Mouse (Mus musculus) G1E (cell line): ENCODE data around the gene Abca5. TPM values are rescaled to one million over a fixed set of nuclear protein-coding genes. Genes with fewer than 3 reads are reported as not detected.

Experiments used
- ATAC-seq: 2 replicates; pipeline ENCODE4 v1.8.0; 2016; ENCODE audit warnings: mild to moderate bottlenecking; ENCODE audit not compliant: insufficient number of reproducible peaks, poor library complexity, low FRiP score, severe bottlenecking; ENCODE audit errors: extremely low read depth
- DNase-seq: peaks from one replicate; pipeline ENCODE4 v3.0.0; 2012; ENCODE audit warnings: low spot score
- H3K27me3 ChIP-seq: 2 replicates; pipeline ENCODE4 v1.6.1; 2012; ENCODE audit warnings: mild to moderate bottlenecking, low read length, inconsistent platforms; ENCODE audit not compliant: insufficient read depth
- H3K36me3 ChIP-seq: replicated peaks from 2 replicates; pipeline ENCODE3; 2012; ENCODE audit warnings: mild to moderate bottlenecking, inconsistent platforms
- H3K4me1 ChIP-seq: 2 replicates; pipeline ENCODE4 v1.6.1; 2012; ENCODE audit warnings: low read depth, low read length, inconsistent platforms, mixed read lengths; ENCODE audit not compliant: insufficient read depth
- H3K4me3 ChIP-seq: 2 replicates; pipeline ENCODE4 v1.5.1; 2012; ENCODE audit warnings: low read depth, mild to moderate bottlenecking, inconsistent platforms, low read length, moderate library complexity, mixed read lengths
- H3K9me3 ChIP-seq: replicated peaks from 2 replicates; pipeline ENCODE4 v1.6.1; 2012; ENCODE audit warnings: inconsistent platforms
- CTCF ChIP-seq: IDR thresholded peaks from 2 replicates; pipeline ENCODE4 v1.5.1; 2012; ENCODE audit warnings: low read depth, low read length, inconsistent platforms, mixed read lengths
- GATA1 ChIP-seq: IDR thresholded peaks from 2 replicates; pipeline ENCODE4 v1.6.1; 2012; ENCODE audit warnings: borderline replicate concordance, low read length, inconsistent platforms, mixed read lengths
- GATA2 ChIP-seq: IDR thresholded peaks from 2 replicates; pipeline ENCODE4 v1.6.1; 2012; ENCODE audit warnings: low read depth, low read length, inconsistent platforms, borderline replicate concordance
- POLR2AphosphoS5 ChIP-seq: IDR thresholded peaks from 2 replicates; pipeline ENCODE4 v1.6.1; 2012; ENCODE audit warnings: low read depth, low read length, inconsistent platforms; ENCODE audit not compliant: insufficient replicate concordance
- TAL1 ChIP-seq: conservative IDR thresholded peaks from 2 replicates; pipeline ENCODE4 v1.6.1; 2012; ENCODE audit warnings: low read depth, low read length, inconsistent platforms, mixed read lengths
- polyA plus RNA-seq: library from polyadenylated mRNA; stranded (reverse); fragments of >175 nt; gene quantifications from 2 replicates; pipeline ENCODE4 v1.2.3, GENCODE M21; 2012
- total RNA-seq, 2 experiments: library from RNA; stranded (forward) in 1 of 2; stranded (reverse) in 1 of 2; fragments of 200-1000 nt in 1 of 2; fragments of >200 nt in 1 of 2; fragmentation: Nextera tagmentation in 1 of 2; gene quantifications; 2 replicates each; pipeline ENCODE4 v1.2.3; 2014 to 2017

Gene Abca5
- 0.15 TPM in 1 of 2 replicates, not detected in the other for total RNA-seq (2014; fragmentation: Nextera tagmentation)
- total RNA-seq (2017) = 0.16 and 0.17 TPM in 2 replicates
- polyA plus RNA-seq = not detected in 2 replicates

- no peaks in the 10 kb centered on the region for H3K4me1 ChIP-seq
- no peak for DNase-seq
- no peaks in the 10 kb centered on the region for H3K27me3 ChIP-seq
- H3K9me3 ChIP-seq = peaks cover 28% of the 10 kb centered on the region
- no peaks in the 10 kb centered on the region for H3K36me3 ChIP-seq
- H3K4me3 ChIP-seq = peak within 1 kb of the TSS; percentile 2; the same call in 1 of the 2 replicates
- TF ChIP-seq TAL1 (no peak), POLR2AphosphoS5 (no peak), GATA1 (no peak), CTCF (no peak)
- ATAC-seq = no peak
Observed at GRCm38 (mm10) chr11:110337289-110338245, at the start of gene Abca5. Abca5 (minus strand) TSS chr11:110337716.

DNA sequence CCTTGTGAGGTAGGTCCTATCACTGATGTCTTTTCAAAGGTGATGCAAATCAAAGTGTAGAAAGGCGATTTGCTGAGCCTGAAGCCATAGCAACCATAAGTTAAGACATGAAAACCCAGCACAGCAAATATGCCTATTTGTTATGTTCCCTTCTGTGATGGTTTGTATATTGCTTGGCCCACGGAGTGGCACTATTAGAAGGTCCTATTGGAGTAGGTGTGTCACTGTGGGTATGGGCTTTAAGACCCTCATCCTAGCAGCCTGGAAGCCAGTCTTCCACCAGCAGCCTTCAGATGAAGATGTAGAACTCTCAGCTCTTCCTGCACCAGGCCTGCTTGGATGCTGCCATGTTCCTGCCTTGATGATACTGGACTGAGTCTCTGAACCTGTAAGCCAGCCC lies 48.0 kb upstream of the Abca5 start:
- no peak for ATAC-seq
- TF ChIP-seq GATA1 (no peak), CTCF (no peak), GATA2 (no peak), TAL1 (no peak), POLR2AphosphoS5 (no peak)
- DNase-seq = no peak

DNA sequence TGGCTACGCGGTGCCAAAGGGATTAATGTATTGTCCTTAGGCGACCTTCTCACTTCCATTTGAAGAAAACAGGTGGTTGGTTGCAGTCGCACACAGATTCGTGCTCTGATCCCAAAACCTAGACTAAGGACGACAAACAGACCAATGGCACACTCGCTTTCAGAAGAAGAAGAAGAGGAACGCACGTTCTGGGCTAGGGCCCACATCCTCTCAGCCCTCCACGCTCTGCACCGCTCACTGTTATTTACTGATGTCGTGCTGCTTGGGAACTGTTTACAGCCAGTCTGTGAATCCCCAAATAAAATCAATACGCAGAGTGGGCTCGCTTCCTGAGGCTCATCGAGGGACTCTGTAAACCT lies 42.8 kb upstream of the Abca5 start:
- TF ChIP-seq GATA2 = no peak
- no peak for TF ChIP-seq GATA1
- TF ChIP-seq POLR2AphosphoS5 = no peak
- TF ChIP-seq CTCF = no peak
- TF ChIP-seq TAL1 = no peak
- Histone ChIP-seq H3K4me1 (no peaks in the 10 kb centered on the region), H3K36me3 (no peaks in the 10 kb centered on the region), H3K4me3 (no peak overlapping the region), H3K27me3 (no peaks in the 10 kb centered on the region), H3K9me3 (peaks cover 38% of the 10 kb centered on the region)
- no peak for ATAC-seq
- no peak for DNase-seq

More for the DNA sequence above, 48.0 kb upstream of the Abca5 start:
- no peak overlapping the region for H3K4me3 ChIP-seq
- H3K27me3 ChIP-seq = no peaks in the 10 kb centered on the region
- no peaks in the 10 kb centered on the region for H3K4me1 ChIP-seq
- no peaks in the 10 kb centered on the region for H3K36me3 ChIP-seq
- H3K9me3 ChIP-seq = peaks cover 30% of the 10 kb centered on the region

- ATAC-seq = no peak
- DNase-seq = no peak
Observed at GRCm38 (mm10) chr11:110379661-110380309, 42.3 kb upstream of the Abca5 start.

GRCm38 (mm10) chr11:110374036-110374435 lies 36.5 kb upstream of the Abca5 start:
- H3K4me3 ChIP-seq = no peak overlapping the region
- ATAC-seq (no peak), DNase-seq (no peak)
- no peak for TF ChIP-seq GATA2
- no peak for TF ChIP-seq POLR2AphosphoS5
- no peak for TF ChIP-seq GATA1
- TF ChIP-seq TAL1 = no peak
- no peak for TF ChIP-seq CTCF
- H3K9me3 ChIP-seq = peaks cover 22% of the 10 kb centered on the region
- H3K27me3 ChIP-seq = no peaks in the 10 kb centered on the region
- H3K4me1 ChIP-seq = no peaks in the 10 kb centered on the region
- H3K36me3 ChIP-seq = no peaks in the 10 kb centered on the region

More at GRCm38 (mm10) chr11:110379661-110380309, 42.3 kb upstream of the Abca5 start:
- peaks cover 36% of the 10 kb centered on the region for H3K9me3 ChIP-seq
- no peaks in the 10 kb centered on the region for H3K36me3 ChIP-seq
- no peaks in the 10 kb centered on the region for H3K27me3 ChIP-seq
- TF ChIP-seq GATA1 = no peak
- TF ChIP-seq TAL1 = no peak
- no peak for TF ChIP-seq CTCF
- TF ChIP-seq POLR2AphosphoS5 = no peak
- TF ChIP-seq GATA2 = no peak
- H3K4me1 ChIP-seq = no peaks in the 10 kb centered on the region
- H3K4me3 ChIP-seq = no peak overlapping the region

- Histone ChIP-seq H3K36me3 (no peaks in the 10 kb centered on the region), H3K27me3 (no peaks in the 10 kb centered on the region), H3K4me3 (no peak overlapping the region), H3K4me1 (no peaks in the 10 kb centered on the region), H3K9me3 (peaks cover 26% of the 10 kb centered on the region)
- DNase-seq (no peak), ATAC-seq (no peak)
- TF ChIP-seq GATA1 = no peak
- no peak for TF ChIP-seq POLR2AphosphoS5
- no peak for TF ChIP-seq GATA2
Observed at GRCm38 (mm10) chr11:110372266-110372954, 34.9 kb upstream of the Abca5 start.
